Mouse (Mus musculus): ENCODE data around the gene Adam12. TPM values are rescaled to one million over a fixed set of nuclear protein-coding genes. Genes with fewer than 3 reads are reported as not detected.

Gene Adam12
- total and polyA plus RNA-seq, 3 experiments, result 0.57 to 0.80 (median 0.66) TPM

DNA sequence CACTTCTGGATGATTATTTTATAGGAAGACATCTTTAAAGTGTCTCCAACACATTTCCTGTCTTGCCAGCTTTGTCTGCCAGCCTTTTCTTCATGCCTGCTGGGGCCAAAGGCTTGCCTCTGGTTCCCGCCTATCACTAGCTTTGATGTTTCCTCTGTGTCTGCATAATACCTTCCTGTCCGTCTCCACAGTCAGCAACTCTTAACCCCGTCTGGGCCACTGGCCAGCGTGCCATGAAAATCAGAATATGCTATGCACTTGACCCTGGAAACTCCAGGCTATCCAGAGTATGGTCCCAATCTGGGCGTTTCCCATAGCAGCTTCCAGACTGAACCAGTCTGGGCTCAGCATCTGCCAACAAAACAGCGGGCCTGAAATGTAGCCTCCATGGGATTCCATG, 69.1 kb downstream of the Adam12 start:
- no peak for DNase-seq
- Histone ChIP-seq H3K27me3 (ENCODE audit: control insufficient read depth, insufficient read depth, low read length) (no peaks in the 10 kb centered on the region), H3K27ac (no peak overlapping the region), H3K4me3 (no peak overlapping the region), H3K9ac (ENCODE audit: low read depth, low read length) (no peak overlapping the region), H3K4me1 (ENCODE audit: control insufficient read depth, insufficient read depth, low read length) (no peaks in the 10 kb centered on the region; the same call in none of the 2 replicates), H3K79me2 (replicated peaks; ENCODE audit: control insufficient read depth, insufficient read depth, low read length) (no peaks in the 10 kb centered on the region), H3K36me3 (ENCODE audit: control insufficient read depth, insufficient read depth, low read length) (no peaks in the 10 kb centered on the region)
- TF ChIP-seq EP300 (IDR thresholded peaks at IDR 0.05; ENCODE audit: insufficient read depth, low read depth, low read length), result no peak
- TF ChIP-seq CTCF (IDR thresholded peaks at IDR 0.05), result no peak
- no peak for TF ChIP-seq POLR2A (IDR thresholded peaks at IDR 0.05; ENCODE audit: insufficient read depth, low read depth, low read length)
- intact Hi-C loops (cut with DNase I), result no loop called here
- WGBS, result 46% methylated on average over 6 of the region's 6 CpGs

DNA sequence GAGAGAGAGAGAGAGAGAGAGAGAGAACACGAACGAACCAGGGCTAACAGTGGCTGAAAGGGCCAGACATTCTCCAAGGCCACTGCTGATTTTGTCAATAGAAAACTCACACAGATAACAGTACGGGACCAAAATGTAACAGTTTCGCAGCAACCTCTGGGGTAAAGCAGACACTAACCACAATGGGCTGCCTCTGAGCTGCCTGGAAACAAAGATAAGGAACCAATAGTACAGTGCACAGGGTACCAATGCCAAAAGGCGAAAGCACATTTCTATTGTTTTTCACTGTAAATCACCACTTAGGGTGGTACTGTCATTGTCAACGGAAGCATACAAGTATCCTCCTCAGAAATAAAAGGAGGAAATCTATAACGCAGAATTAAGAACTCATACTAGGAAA, 72.3 kb downstream of the Adam12 start:
- TF ChIP-seq EP300 (IDR thresholded peaks at IDR 0.05; ENCODE audit: insufficient read depth, low read depth, low read length) (no peak), POLR2A (IDR thresholded peaks at IDR 0.05; ENCODE audit: insufficient read depth, low read depth, low read length) (no peak), CTCF (IDR thresholded peaks at IDR 0.05) (no peak)
- no peak for DNase-seq
- no peak overlapping the region for H3K27ac ChIP-seq
- intact Hi-C loops (cut with DNase I), result no loop called here
- H3K4me3 ChIP-seq, result no peak overlapping the region
- no peak overlapping the region for H3K9ac ChIP-seq (ENCODE audit: low read depth, low read length)
- H3K79me2 ChIP-seq (replicated peaks; ENCODE audit: control insufficient read depth, insufficient read depth, low read length), result no peaks in the 10 kb centered on the region
- 62% methylated on average over 7 of the region's 7 CpGs for WGBS
- H3K36me3 ChIP-seq (ENCODE audit: control insufficient read depth, insufficient read depth, low read length), result no peaks in the 10 kb centered on the region
- H3K27me3 ChIP-seq (ENCODE audit: control insufficient read depth, insufficient read depth, low read length), result no peaks in the 10 kb centered on the region
- H3K4me1 ChIP-seq (ENCODE audit: control insufficient read depth, insufficient read depth, low read length), result no peaks in the 10 kb centered on the region

DNA sequence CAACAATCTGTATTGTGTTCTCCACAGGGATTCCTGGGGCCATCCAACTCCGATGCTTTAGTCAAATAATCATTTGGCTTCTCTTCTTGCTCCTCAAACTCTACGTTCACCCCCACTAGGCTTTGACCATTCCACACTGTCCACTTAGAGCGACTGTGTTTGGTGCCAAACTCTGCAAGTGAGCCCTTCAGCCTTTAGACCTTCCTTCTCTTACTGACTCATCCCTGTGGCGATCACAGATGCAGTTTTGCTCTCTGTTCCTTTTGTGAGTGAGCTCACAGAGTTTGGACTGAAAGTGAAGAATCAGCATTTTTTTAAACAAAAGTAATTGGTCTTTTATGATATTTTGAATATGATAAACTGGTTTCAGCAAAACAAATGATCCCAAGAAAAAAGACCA, 80.6 kb downstream of the Adam12 start:
- Histone ChIP-seq H3K36me3 (ENCODE audit: control insufficient read depth, insufficient read depth, low read length) (no peaks in the 10 kb centered on the region), H3K27ac (no peak overlapping the region), H3K9ac (ENCODE audit: low read depth, low read length) (no peak overlapping the region), H3K27me3 (ENCODE audit: control insufficient read depth, insufficient read depth, low read length) (no peaks in the 10 kb centered on the region), H3K79me2 (replicated peaks; ENCODE audit: control insufficient read depth, insufficient read depth, low read length) (no peaks in the 10 kb centered on the region), H3K4me1 (ENCODE audit: control insufficient read depth, insufficient read depth, low read length) (no peaks in the 10 kb centered on the region), H3K4me3 (no peak overlapping the region)
- intact Hi-C loops (cut with DNase I), result no loop called here
- TF ChIP-seq CTCF (IDR thresholded peaks at IDR 0.05) (no peak), EP300 (IDR thresholded peaks at IDR 0.05; ENCODE audit: insufficient read depth, low read depth, low read length) (no peak)
- no peak for DNase-seq
- WGBS, result 65% methylated on average over 4 of the region's 4 CpGs

DNA sequence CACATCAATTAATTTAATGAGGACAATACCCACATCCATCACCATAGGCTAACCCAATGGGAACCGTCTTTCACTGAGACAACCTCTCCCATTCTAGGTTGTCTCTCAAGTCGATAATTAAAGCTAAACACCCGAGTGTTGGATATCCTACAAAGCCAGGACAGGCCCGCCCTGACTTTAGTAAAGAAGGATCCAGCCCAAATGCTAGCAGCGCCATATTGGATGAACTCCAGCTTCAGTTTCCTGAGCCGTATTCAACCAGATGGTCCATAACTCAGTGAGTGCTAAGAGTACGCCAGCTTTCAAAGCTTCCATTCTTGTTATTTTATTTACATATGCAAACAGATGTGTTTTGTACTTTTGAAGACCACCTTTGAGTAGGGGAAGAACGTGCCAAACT, 81.6 kb downstream of the Adam12 start:
- no peaks in the 10 kb centered on the region for H3K4me1 ChIP-seq (ENCODE audit: control insufficient read depth, insufficient read depth, low read length)
- H3K4me3 ChIP-seq, result no peak overlapping the region
- H3K79me2 ChIP-seq (replicated peaks; ENCODE audit: control insufficient read depth, insufficient read depth, low read length), result no peaks in the 10 kb centered on the region
- no peak for DNase-seq
- no peaks in the 10 kb centered on the region for H3K27me3 ChIP-seq (ENCODE audit: control insufficient read depth, insufficient read depth, low read length)
- intact Hi-C loops (cut with DNase I), result no loop called here
- H3K9ac ChIP-seq (ENCODE audit: low read depth, low read length), result no peak overlapping the region
- no peak overlapping the region for H3K27ac ChIP-seq
- WGBS, result 84% methylated on average over 8 of the region's 8 CpGs
- no peaks in the 10 kb centered on the region for H3K36me3 ChIP-seq (ENCODE audit: control insufficient read depth, insufficient read depth, low read length)
- no peak for TF ChIP-seq POLR2A (IDR thresholded peaks at IDR 0.05; ENCODE audit: insufficient read depth, low read depth, low read length)
- TF ChIP-seq EP300 (IDR thresholded peaks at IDR 0.05; ENCODE audit: insufficient read depth, low read depth, low read length), result no peak
- TF ChIP-seq CTCF (IDR thresholded peaks at IDR 0.05), result no peak

DNA sequence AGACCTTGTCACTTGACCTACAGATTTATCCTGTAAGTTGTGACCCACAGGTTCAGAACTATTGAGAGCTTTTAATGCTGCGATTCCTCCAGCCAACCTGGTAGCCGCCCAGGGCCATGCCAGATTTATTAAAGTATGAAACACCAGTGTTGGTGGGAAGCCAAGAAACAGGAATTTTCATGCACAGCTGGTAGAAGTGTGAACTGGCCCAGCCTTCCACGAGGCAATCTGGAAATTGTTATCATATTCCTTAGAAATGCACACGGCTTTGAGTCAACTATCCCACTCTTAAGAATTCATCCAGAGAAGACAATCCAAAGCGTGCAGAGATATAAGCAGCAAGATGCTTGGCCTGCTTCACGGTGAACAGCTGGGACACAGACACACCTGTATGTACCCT, 82.6 kb downstream of the Adam12 start:
- no peaks in the 10 kb centered on the region for H3K4me1 ChIP-seq (ENCODE audit: control insufficient read depth, insufficient read depth, low read length)
- H3K9ac ChIP-seq (ENCODE audit: low read depth, low read length), result no peak overlapping the region
- H3K79me2 ChIP-seq (replicated peaks; ENCODE audit: control insufficient read depth, insufficient read depth, low read length), result no peaks in the 10 kb centered on the region
- no peak for DNase-seq
- H3K27me3 ChIP-seq (ENCODE audit: control insufficient read depth, insufficient read depth, low read length), result no peaks in the 10 kb centered on the region
- no peak for TF ChIP-seq EP300 (IDR thresholded peaks at IDR 0.05; ENCODE audit: insufficient read depth, low read depth, low read length)
- no peak for TF ChIP-seq POLR2A (IDR thresholded peaks at IDR 0.05; ENCODE audit: insufficient read depth, low read depth, low read length)
- no peak for TF ChIP-seq CTCF (IDR thresholded peaks at IDR 0.05)
- 48% methylated on average over 6 of the region's 6 CpGs for WGBS
- H3K27ac ChIP-seq, result no peak overlapping the region
- no peaks in the 10 kb centered on the region for H3K36me3 ChIP-seq (ENCODE audit: control insufficient read depth, insufficient read depth, low read length)
- intact Hi-C loops (cut with DNase I), result no loop called here
- no peak overlapping the region for H3K4me3 ChIP-seq

DNA sequence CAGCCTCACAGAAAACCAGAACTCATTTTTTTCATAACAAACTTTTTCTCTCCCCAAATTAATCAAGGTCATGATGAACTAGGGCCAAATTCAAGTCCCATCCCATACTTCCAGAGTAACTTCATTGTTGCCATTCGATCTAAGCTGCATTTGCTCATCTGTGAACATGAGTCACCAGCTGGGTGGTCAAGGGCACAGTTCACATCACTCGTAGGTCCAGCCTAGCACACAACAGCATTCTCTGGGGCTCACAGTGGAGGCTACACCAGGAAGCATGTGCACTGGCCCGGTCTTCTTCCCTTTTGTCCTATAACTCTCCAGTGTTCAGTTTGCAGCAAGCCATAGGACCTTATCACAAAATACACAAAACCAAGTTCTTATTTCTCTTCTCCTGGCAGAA, 84.4 kb downstream of the Adam12 start:
- Histone ChIP-seq H3K36me3 (ENCODE audit: control insufficient read depth, insufficient read depth, low read length) (no peaks in the 10 kb centered on the region), H3K4me3 (no peak overlapping the region), H3K9ac (ENCODE audit: low read depth, low read length) (no peak overlapping the region), H3K4me1 (ENCODE audit: control insufficient read depth, insufficient read depth, low read length) (no peaks in the 10 kb centered on the region), H3K27ac (no peak overlapping the region), H3K27me3 (ENCODE audit: control insufficient read depth, insufficient read depth, low read length) (no peaks in the 10 kb centered on the region), H3K79me2 (replicated peaks; ENCODE audit: control insufficient read depth, insufficient read depth, low read length) (no peaks in the 10 kb centered on the region)
- WGBS, result 77% methylated on average over 3 of the region's 3 CpGs
- TF ChIP-seq EP300 (IDR thresholded peaks at IDR 0.05; ENCODE audit: insufficient read depth, low read depth, low read length) (no peak), POLR2A (IDR thresholded peaks at IDR 0.05; ENCODE audit: insufficient read depth, low read depth, low read length) (no peak), CTCF (IDR thresholded peaks at IDR 0.05) (no peak)
- no peak for DNase-seq
- intact Hi-C loops (cut with DNase I), result no loop called here

All from heart, adult 2 months (tissue).